Comparison of ENCODE assay signal across 36 mouse cellular contexts in the genomic region with DNA sequence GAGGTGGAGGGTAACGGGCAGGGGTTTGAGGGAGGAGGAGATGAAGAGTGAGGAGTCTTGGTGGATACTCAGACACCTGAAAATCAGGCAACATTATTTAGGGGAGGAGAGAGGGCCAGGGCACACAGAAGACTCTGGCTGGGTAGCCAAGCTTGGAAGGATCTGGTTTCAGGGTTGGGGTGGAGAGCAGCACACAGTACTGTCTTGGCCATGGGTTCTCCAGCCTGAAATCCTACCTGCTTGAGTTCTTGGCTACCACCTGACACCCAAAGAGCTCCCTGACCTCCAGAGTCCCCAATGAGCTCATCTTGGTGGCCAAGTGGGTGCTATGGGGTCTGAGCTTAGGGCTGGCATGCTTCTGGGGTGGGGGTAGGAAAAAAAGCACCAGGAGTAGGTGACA. TPM values are rescaled to one million over a fixed set of nuclear protein-coding genes. Genes with fewer than 3 reads are reported as not detected.
DNase-seq lines count a peak whose midpoint lies in the region; ATAC-seq and TF ChIP-seq lines count a peak whose summit lies in the region.
"Had no signal": no experiment of that assay in that cellular context is flagged by ENCODE, and none has a peak within 500 bp of the region (broad histone marks: within the 10 kb centered on the region; RNA-seq: fewer than 3 reads in every experiment).

No protein-coding gene starts in this region.

- H3K27ac ChIP-seq in kidney, embryonic 14.5 days (ENCODE audit: low read depth, low read length) = no peak overlapping the region
- H3K27ac ChIP-seq in midbrain, embryonic 10.5 days (replicated peaks) = peak overlapping the region; percentile 18; the same call in 1 of the 2 replicates
- H3K27ac ChIP-seq in midbrain, postnatal 0 days (ENCODE audit: low read depth, low read length) = no peak overlapping the region
- no peak overlapping the region for H3K27ac ChIP-seq in limb, embryonic 12.5 days
- H3K27ac ChIP-seq: embryonic facial prominence, embryonic 15.5 days; forebrain, embryonic 12.5 days; heart, embryonic 10.5 days; heart, embryonic 15.5 days; hindbrain, embryonic 14.5 days; limb, embryonic 13.5 days; liver, embryonic 12.5 days; neural tube, embryonic 15.5 days had no signal

- no peaks in the 10 kb centered on the region for H3K36me3 ChIP-seq in kidney, embryonic 14.5 days (ENCODE audit: control insufficient read depth, insufficient read depth, low read length)
- no peaks in the 10 kb centered on the region for H3K36me3 ChIP-seq in midbrain, embryonic 10.5 days
- H3K36me3 ChIP-seq in midbrain, postnatal 0 days (ENCODE audit: insufficient read depth, low read length) = no peaks in the 10 kb centered on the region
- H3K36me3 ChIP-seq in limb, embryonic 12.5 days = no peaks in the 10 kb centered on the region
- H3K36me3 ChIP-seq: embryonic facial prominence, embryonic 15.5 days; forebrain, embryonic 12.5 days; heart, embryonic 10.5 days; heart, embryonic 15.5 days; limb, embryonic 13.5 days; liver, embryonic 12.5 days; neural tube, embryonic 15.5 days had no signal

- H3K27me3 ChIP-seq in kidney, embryonic 14.5 days (ENCODE audit: control insufficient read depth, insufficient read depth, low read length) = no peaks in the 10 kb centered on the region
- no peaks in the 10 kb centered on the region for H3K27me3 ChIP-seq in midbrain, embryonic 10.5 days (ENCODE audit: low read depth, poor library complexity, severe bottlenecking)
- no peaks in the 10 kb centered on the region for H3K27me3 ChIP-seq in midbrain, postnatal 0 days (ENCODE audit: insufficient read depth, low read length)
- no peaks in the 10 kb centered on the region for H3K27me3 ChIP-seq in limb, embryonic 12.5 days
- H3K27me3 ChIP-seq: CH12.LX; embryonic facial prominence, embryonic 15.5 days; forebrain, embryonic 12.5 days; heart, embryonic 15.5 days; limb, embryonic 13.5 days; liver, embryonic 12.5 days; neural tube, embryonic 15.5 days had no signal

- H3K9ac ChIP-seq in kidney, embryonic 14.5 days (ENCODE audit: low read depth, low read length) = no peak overlapping the region
- no peak overlapping the region for H3K9ac ChIP-seq in midbrain, postnatal 0 days (replicated peaks; ENCODE audit: low read length, poor library complexity, severe bottlenecking)
- H3K9ac ChIP-seq in limb, embryonic 12.5 days (replicated peaks) = no peak overlapping the region
- H3K9ac ChIP-seq: embryonic facial prominence, embryonic 15.5 days; forebrain, embryonic 12.5 days; heart, embryonic 15.5 days; hindbrain, embryonic 14.5 days; limb, embryonic 13.5 days; liver, embryonic 12.5 days; liver, postnatal 0 days; neural tube, embryonic 15.5 days had no signal

- intact Hi-C loops in gastrocnemius, postnatal 14 days (cut with DNase I; ENCODE audit: low total_unique reads) = no loop called here

- H3K4me3 ChIP-seq in kidney, embryonic 14.5 days (ENCODE audit: low read length) = no peak overlapping the region
- no peak overlapping the region for H3K4me3 ChIP-seq in midbrain, embryonic 10.5 days
- no peak overlapping the region for H3K4me3 ChIP-seq in midbrain, postnatal 0 days (ENCODE audit: low read depth, low read length)
- H3K4me3 ChIP-seq in limb, embryonic 12.5 days (replicated peaks) = no peak overlapping the region
- H3K4me3 ChIP-seq: embryonic facial prominence, embryonic 15.5 days; forebrain, embryonic 12.5 days; heart, embryonic 10.5 days; heart, embryonic 15.5 days; limb, embryonic 13.5 days; liver, embryonic 12.5 days; neural tube, embryonic 15.5 days had no signal

- 48% methylated on average over 1 of the region's 1 CpGs for WGBS in kidney, embryonic 14.5 days
- 100% methylated on average over 1 of the region's 1 CpGs for WGBS in midbrain, embryonic 10.5 days
- 100% methylated on average over 1 of the region's 1 CpGs for WGBS in midbrain, postnatal 0 days
- 79% methylated on average over 1 of the region's 1 CpGs for WGBS in limb, embryonic 12.5 days

- peaks cover 10% of the 10 kb centered on the region; the same call in 1 of the 2 replicates for H3K4me1 ChIP-seq in kidney, embryonic 14.5 days (ENCODE audit: control insufficient read depth, insufficient read depth, low read length)
- H3K4me1 ChIP-seq in midbrain, embryonic 10.5 days = peaks cover 36% of the 10 kb centered on the region
- H3K4me1 ChIP-seq in midbrain, postnatal 0 days (ENCODE audit: insufficient read depth, low read length) = no peaks in the 10 kb centered on the region
- peaks cover 22% of the 10 kb centered on the region for H3K4me1 ChIP-seq in limb, embryonic 12.5 days (replicated peaks)
- H3K4me1 ChIP-seq: embryonic facial prominence, embryonic 15.5 days; heart, embryonic 15.5 days; liver, embryonic 12.5 days had no signal

- H3K9me3 ChIP-seq in kidney, embryonic 14.5 days (ENCODE audit: control insufficient read depth, low read length) = no peaks in the 10 kb centered on the region
- H3K9me3 ChIP-seq in midbrain, embryonic 10.5 days (replicated peaks) = no peaks in the 10 kb centered on the region
- no peaks in the 10 kb centered on the region for H3K9me3 ChIP-seq in midbrain, postnatal 0 days (ENCODE audit: low read length)
- no peaks in the 10 kb centered on the region for H3K9me3 ChIP-seq in limb, embryonic 12.5 days
- H3K9me3 ChIP-seq: embryonic facial prominence, embryonic 15.5 days; forebrain, embryonic 12.5 days; heart, embryonic 10.5 days; heart, embryonic 15.5 days; limb, embryonic 13.5 days; liver, embryonic 12.5 days; neural tube, embryonic 15.5 days had no signal

- TF ChIP-seq CTCF in midbrain, postnatal 0 days (IDR thresholded peaks at IDR 0.05) = no peak

- DNase-seq in kidney, adult 18-20 months = no peak
- DNase-seq in midbrain, embryonic 10.5 days (ENCODE audit: low spot score) = no peak
- no peak for DNase-seq in midbrain, postnatal 0 days (ENCODE audit: low spot score)
- peak; percentile 16 for DNase-seq in gastrocnemius, postnatal 14 days
- no peak for DNase-seq in thymus, adult 18-20 months
- DNase-seq: adrenal gland, adult 2 months; cerebellum, adult 2 months; cerebellum, postnatal 14 days; heart, adult 11 months; heart, postnatal 36 days; kidney, adult 2 months; layer of hippocampus, postnatal 36 days; liver, postnatal 0 days; lung, postnatal 36 days; midbrain, embryonic 14.5 days; retina, postnatal 1 day; right cerebral cortex, postnatal 14 days; spleen, adult 18-20 months; thymus, postnatal 14 days had no signal

- no peak overlapping the region for H3K4me2 ChIP-seq in kidney, embryonic 14.5 days (replicated peaks; ENCODE audit: low read depth, low read length)
- no peak overlapping the region for H3K4me2 ChIP-seq in midbrain, postnatal 0 days (ENCODE audit: low read depth, low read length, poor library complexity, severe bottlenecking)
- H3K4me2 ChIP-seq in limb, embryonic 12.5 days = no peak overlapping the region
- H3K4me2 ChIP-seq: embryonic facial prominence, embryonic 15.5 days; forebrain, embryonic 12.5 days; heart, embryonic 15.5 days; hindbrain, embryonic 14.5 days; limb, embryonic 13.5 days; liver, embryonic 12.5 days; neural tube, embryonic 15.5 days had no signal

- ATAC-seq in kidney, embryonic 14.5 days (ENCODE audit: low FRiP score, low TSS enrichment) = peak; percentile 46; the same call in 1 of the 2 replicates
- ATAC-seq in midbrain, postnatal 0 days (ENCODE audit: low FRiP score) = no peak
- peak; percentile 13; the same call in 1 of the 2 replicates for ATAC-seq in limb, embryonic 12.5 days (ENCODE audit: insufficient number of reproducible peaks, insufficient read depth, low FRiP score, low TSS enrichment, low read depth)
- no peak for ATAC-seq in cerebellum, adult (ENCODE audit: insufficient number of reproducible peaks, low FRiP score, low TSS enrichment)
- ATAC-seq: activated CD4-positive, CD25-positive, alpha-beta regulatory T cell, adult 4 months; liver, embryonic 12.5 days; liver, postnatal 0 days had no signal

RNA-seq across cellular contexts. Expression of a gene that starts 9.7 kb away (rescaled TPM):
- polyA plus RNA-seq in kidney, embryonic 14.5 days (2014; fragmentation: Nextera tagmentation; extraction: Ambion mirVana) = 2.7 and 2.8 TPM in 2 replicates
- 0.09 TPM in 1 of 2 replicates, not detected in the other for polyA plus RNA-seq in midbrain, embryonic 10.5 days (2016; fragmentation: Nextera tagmentation; extraction: Ambion mirVana)
- not detected in 2 replicates for total RNA-seq in midbrain, postnatal 0 days (2014; rRNA removed)
- 0.13 TPM in 1 of 2 replicates, not detected in the other for polyA plus RNA-seq in midbrain, postnatal 0 days (2015; fragmentation: Nextera tagmentation; extraction: Ambion mirVana)
- not detected for total RNA-seq in gastrocnemius, postnatal 14 days (2021)
- polyA plus RNA-seq in limb, embryonic 12.5 days (2016; fragmentation: Nextera tagmentation; extraction: Ambion mirVana) = 0.23 TPM in 1 of 2 replicates, not detected in the other
- total RNA-seq: adrenal gland, adult 2 months; adrenal gland, postnatal 36 days; CH12.LX; heart, postnatal 36 days; layer of hippocampus, postnatal 36 days; megakaryocyte, adult 5-6 weeks had no signal
- polyA plus RNA-seq: activated CD4-positive, CD25-positive, alpha-beta regulatory T cell, adult 4 months; adrenal gland, adult 2 months; C2C12; cerebellum, adult 2 months; cortical plate, adult 2 months; forebrain, embryonic 12.5 days; heart, embryonic 10.5 days; hindbrain, embryonic 14.5 days; limb, embryonic 13.5 days; liver, embryonic 12.5 days; liver, postnatal 0 days; midbrain, embryonic 14.5 days; neural tube, embryonic 15.5 days had no signal

RNA-seq across cellular contexts. Expression of a gene that starts 51.1 kb away (rescaled TPM):
- polyA plus RNA-seq in kidney, embryonic 14.5 days (2014; fragmentation: Nextera tagmentation; extraction: Ambion mirVana) = 3.2 and 4.0 TPM in 2 replicates
- 0.14 and 0.34 TPM in 2 replicates for polyA plus RNA-seq in midbrain, embryonic 10.5 days (2016; fragmentation: Nextera tagmentation; extraction: Ambion mirVana)
- 6.0 and 14.6 TPM in 2 replicates for total RNA-seq in midbrain, postnatal 0 days (2014; rRNA removed)
- polyA plus RNA-seq in midbrain, postnatal 0 days (2015; fragmentation: Nextera tagmentation; extraction: Ambion mirVana) = 0.93 and 1.4 TPM in 2 replicates
- 1 to 10 TPM; 2.8 to 8.4 TPM for total RNA-seq in gastrocnemius, postnatal 14 days (2021)
- 0.23 and 0.35 TPM in 2 replicates for polyA plus RNA-seq in limb, embryonic 12.5 days (2016; fragmentation: Nextera tagmentation; extraction: Ambion mirVana)
- total RNA-seq: CH12.LX had no signal
- polyA plus RNA-seq: activated CD4-positive, CD25-positive, alpha-beta regulatory T cell, adult 4 months; C2C12; liver, embryonic 12.5 days; liver, postnatal 0 days had no signal

Comparison
In these comparisons a context has a peak if more than half of its experiments do, and no peak if none do; other contexts are left out.
1. ATAC-seq: peak in kidney, embryonic 14.5 days (single experiment) and limb, embryonic 12.5 days (single experiment); none in midbrain, postnatal 0 days (single experiment) and cerebellum, adult (single experiment).